8 mouse cellular contexts compared by ENCODE assay signal in genomic region chr10:115250235-115251087, GRCm38 (mm10). TPM values are rescaled to one million over a fixed set of nuclear protein-coding genes. Genes with fewer than 3 reads are reported as not detected.
A peak's percentile ranks its signal among the peaks of the same experiment; 100 is the strongest.
DNase-seq lines count a peak whose midpoint lies in the region; ATAC-seq lines count a peak whose summit lies in the region.

No protein-coding gene starts in this region.

- no peaks in the 10 kb centered on the region for H3K9me3 ChIP-seq in hindbrain, embryonic 10.5 days
- no peaks in the 10 kb centered on the region for H3K9me3 ChIP-seq in liver, embryonic 12.5 days (replicated peaks)

- peak overlapping the region; percentile 89 for H3K27ac ChIP-seq in hindbrain, embryonic 10.5 days
- peak overlapping the region; percentile 89 for H3K27ac ChIP-seq in liver, embryonic 12.5 days

- H3K4me1 ChIP-seq in hindbrain, embryonic 10.5 days (replicated peaks), result peaks cover 22% of the 10 kb centered on the region
- H3K4me1 ChIP-seq in liver, embryonic 12.5 days, result peaks cover 58% of the 10 kb centered on the region

- H3K36me3 ChIP-seq in hindbrain, embryonic 10.5 days, result no peaks in the 10 kb centered on the region
- no peaks in the 10 kb centered on the region for H3K36me3 ChIP-seq in liver, embryonic 12.5 days

- 35% methylated on average over 38 of the region's 38 CpGs for WGBS in hindbrain, embryonic 10.5 days
- 10% methylated on average over 37 of the region's 38 CpGs for WGBS in liver, embryonic 12.5 days (ENCODE audit: insufficient replicate concordance)

- peak overlapping the region; percentile 83 for H3K4me3 ChIP-seq in hindbrain, embryonic 10.5 days
- H3K4me3 ChIP-seq in liver, embryonic 12.5 days, result peak overlapping the region; percentile 91

- peak; percentile 27 for DNase-seq in thymus, postnatal 0 days (ENCODE audit: low spot score)
- DNase-seq in thymus, postnatal 10 days (ENCODE audit: low spot score in 2 of 2), result no peak
- peak; percentile 48 for DNase-seq in c-Kit-positive CD71-positive TER-119-positive erythroid progenitor cells, embryonic 14.5 days (ENCODE audit: low spot score)
- no peak for DNase-seq in hindbrain, embryonic 10.5 days (ENCODE audit: low spot score)
- peak; percentile 65 to 76 for DNase-seq in natural killer cell, adult 2 months (ENCODE audit: low spot score in 2 of 2)
- no peak for DNase-seq in urinary bladder, adult 2 months (ENCODE audit: low spot score)
- no peak for DNase-seq in right cerebral cortex, postnatal 36 days (ENCODE audit: low spot score in 2 of 2)

- H3K9ac ChIP-seq in liver, embryonic 12.5 days, result peak overlapping the region; percentile 92

- H3K27me3 ChIP-seq in hindbrain, embryonic 10.5 days (ENCODE audit: insufficient read depth, poor library complexity, severe bottlenecking), result no peaks in the 10 kb centered on the region
- H3K27me3 ChIP-seq in liver, embryonic 12.5 days (replicated peaks), result no peaks in the 10 kb centered on the region

- H3K4me2 ChIP-seq in liver, embryonic 12.5 days, result peak overlapping the region; percentile 93

- ATAC-seq in liver, embryonic 12.5 days, result peak; percentile 9; the same call in 1 of the 2 replicates

RNA-seq across cellular contexts. Expression of gene Tbc1d15, which starts 0.8 kb away (rescaled TPM):
- 65.3 and 66.1 TPM in 2 replicates for polyA plus RNA-seq in thymus, postnatal 0 days (2015; fragmentation: Nextera tagmentation; extraction: Ambion mirVana)
- 39.0 and 50.0 TPM in 2 replicates for polyA plus RNA-seq in hindbrain, embryonic 10.5 days (2016; fragmentation: Nextera tagmentation; extraction: Ambion mirVana)
- 45.0 and 46.8 TPM in 2 replicates for polyA plus RNA-seq in liver, embryonic 12.5 days (2016; fragmentation: Nextera tagmentation; extraction: Ambion mirVana)
- polyA plus RNA-seq in urinary bladder, adult 2 months (2012; rRNA removed), result 44.6 and 52.0 TPM in 2 replicates

Comparison
In these comparisons a context has a peak if more than half of its experiments do, and no peak if none do; other contexts are left out.
1. DNase-seq: peak in thymus, postnatal 0 days (single experiment), c-Kit-positive CD71-positive TER-119-positive erythroid progenitor cells, embryonic 14.5 days (single experiment) and natural killer cell, adult 2 months (2 of 2); none in thymus, postnatal 10 days (0 of 2), hindbrain, embryonic 10.5 days (single experiment), urinary bladder, adult 2 months (single experiment) and right cerebral cortex, postnatal 36 days (0 of 2).